Mouse (Mus musculus) myocyte (in vitro differentiated cells): ENCODE measurements at regions not wholly inside any gene's neighbourhood (a gene's known extent, or its start where the extent isn't known, plus 50 kb on each side); places are given as distances from the start of the nearest gene placed in this dataset.

ENCODE experiments used
- H3K27me3 ChIP-seq: one replicate; pipeline ENCODE4 v1.6.1; 2011; ENCODE audit not compliant: control insufficient read depth, insufficient read depth, insufficient read length
- H3K36me3 ChIP-seq: one replicate; pipeline ENCODE4 v1.6.1; 2011; ENCODE audit not compliant: control insufficient read depth, insufficient read depth
- H3K4me2 ChIP-seq: one replicate; pipeline ENCODE4 v1.6.1; 2011; ENCODE audit warnings: low read depth, control low read depth
- H3K4me3 ChIP-seq: one replicate; pipeline ENCODE4 v1.5.1; 2011; ENCODE audit warnings: mild to moderate bottlenecking, control low read depth, moderate library complexity
- H3K79me2 ChIP-seq: one replicate; pipeline ENCODE4 v1.6.1; 2011; ENCODE audit not compliant: control insufficient read depth, insufficient read depth
- H3ac ChIP-seq: one replicate; pipeline ENCODE4 v1.6.1; 2011; ENCODE audit not compliant: control insufficient read depth, insufficient read length
- CEBPB ChIP-seq: IDR thresholded peaks from 2 replicates; pipeline ENCODE4 v1.6.1; 2011; ENCODE audit warnings: mild to moderate bottlenecking, moderate library complexity; ENCODE audit not compliant: poor library complexity, insufficient read depth, severe bottlenecking
- E2F4 ChIP-seq: IDR thresholded peaks from one replicate; pipeline ENCODE4 v1.6.1; 2011; ENCODE audit warnings: mild to moderate bottlenecking, control low read depth, moderate library complexity; ENCODE audit not compliant: insufficient read depth
- MAX ChIP-seq: IDR thresholded peaks from one replicate; pipeline ENCODE4 v1.6.1; 2011; ENCODE audit warnings: low read depth, mild to moderate bottlenecking, control low read depth
- MYOD1 ChIP-seq, 3 experiments: IDR thresholded peaks; one replicate each; pipeline ENCODE4 v1.6.1; 2011; ENCODE audit warnings: control low read depth in 2 of 3, low read depth in 2 of 3, mild to moderate bottlenecking in 2 of 3, moderate library complexity in 1 of 3; ENCODE audit not compliant: insufficient read length in 2 of 3, control insufficient read depth in 1 of 3
- MYOG ChIP-seq, 3 experiments: IDR thresholded peaks; one replicate each; pipeline ENCODE4 v1.6.1; 2011; ENCODE audit warnings: control low read depth in 2 of 3, low read depth in 2 of 3, mild to moderate bottlenecking in 2 of 3; ENCODE audit not compliant: insufficient read length in 2 of 3, control insufficient read depth in 1 of 3, insufficient read depth in 1 of 3
- POLR2A ChIP-seq: IDR thresholded peaks from one replicate; pipeline ENCODE4 v1.6.1; 2011; ENCODE audit warnings: low read depth, mild to moderate bottlenecking, control low read depth, moderate library complexity; ENCODE audit not compliant: insufficient read length
- POLR2AphosphoS2 ChIP-seq: IDR thresholded peaks from one replicate; pipeline ENCODE4 v1.6.1; 2011; ENCODE audit warnings: low read depth, control low read depth; ENCODE audit not compliant: insufficient read length
- REST ChIP-seq: IDR thresholded peaks from one replicate; pipeline ENCODE4 v1.6.1; 2011; ENCODE audit warnings: mild to moderate bottlenecking, control low read depth, moderate library complexity; ENCODE audit not compliant: insufficient read depth, insufficient read length
- SRF ChIP-seq: IDR thresholded peaks from one replicate; pipeline ENCODE4 v1.6.1; 2011; ENCODE audit warnings: low read depth; ENCODE audit not compliant: control insufficient read depth, insufficient read length
- TCF12 ChIP-seq: IDR thresholded peaks from one replicate; pipeline ENCODE4 v1.6.1; 2011; ENCODE audit warnings: mild to moderate bottlenecking, control low read depth; ENCODE audit not compliant: poor library complexity, insufficient read depth, severe bottlenecking
- TCF3 ChIP-seq: IDR thresholded peaks from one replicate; pipeline ENCODE4 v1.6.1; 2011; ENCODE audit warnings: low read depth, control low read depth; ENCODE audit not compliant: insufficient read length
- USF1 ChIP-seq: IDR thresholded peaks from one replicate; pipeline ENCODE4 v1.6.1; 2011; ENCODE audit warnings: low read depth, mild to moderate bottlenecking, control low read depth, moderate library complexity

- TF ChIP-seq POLR2A: no peak
- peak in 1 of 3 experiments; percentile 15 for TF ChIP-seq MYOD1 (IDR thresholded peaks at IDR 0.05; ENCODE audit: control insufficient read depth in 1 of 3, insufficient read length in 2 of 3, low read depth in 2 of 3)
- Histone ChIP-seq H3K36me3 (no peaks in the 10 kb centered on the region), H3K27me3 (no peaks in the 10 kb centered on the region), H3K4me3 (no peak overlapping the region), H3ac (no peak overlapping the region), H3K4me2 (peak overlapping the region; percentile 84), H3K79me2 (no peaks in the 10 kb centered on the region)
Measured at GRCm38 (mm10) chr14:72807947-72808346, 98.1 kb upstream of the Fndc3a start.

- Histone ChIP-seq H3K79me2 (no peaks in the 10 kb centered on the region), H3K36me3 (no peaks in the 10 kb centered on the region), H3ac (no peak overlapping the region), H3K4me2 (peak overlapping the region; percentile 84), H3K4me3 (no peak overlapping the region), H3K27me3 (no peaks in the 10 kb centered on the region)
- no peak for TF ChIP-seq USF1
- TF ChIP-seq MAX: peak; percentile 73
- TF ChIP-seq POLR2AphosphoS2: no peak
- peak; percentile 17 for TF ChIP-seq TCF12
- peak; percentile 81 to 90 (median 89) for TF ChIP-seq MYOD1 (IDR thresholded peaks at IDR 0.05; ENCODE audit: control insufficient read depth in 1 of 3, insufficient read length in 2 of 3, low read depth in 2 of 3)
Measured at GRCm38 (mm10) chr14:72807286-72807685, 97.5 kb upstream of the Fndc3a start.

- Histone ChIP-seq H3K4me2 (peak overlapping the region; percentile 64), H3ac (no peak overlapping the region), H3K36me3 (no peaks in the 10 kb centered on the region), H3K27me3 (no peaks in the 10 kb centered on the region), H3K79me2 (no peaks in the 10 kb centered on the region), H3K4me3 (no peak overlapping the region)
- TF ChIP-seq CEBPB (no peak), TCF3 (no peak), MAX (no peak), TCF12 (no peak), SRF (no peak), REST (no peak), MYOD1 (IDR thresholded peaks at IDR 0.05; ENCODE audit: control insufficient read depth in 1 of 3, insufficient read length in 2 of 3, low read depth in 2 of 3) (no peak), MYOG (IDR thresholded peaks at IDR 0.05; ENCODE audit: control insufficient read depth in 1 of 3, insufficient read depth in 1 of 3, insufficient read length in 2 of 3, low read depth in 2 of 3) (no peak), E2F4 (no peak), POLR2AphosphoS2 (no peak), POLR2A (no peak), USF1 (no peak)
Measured at GRCm38 (mm10) chr14:72806598-72806997, 96.8 kb upstream of the Fndc3a start.

GRCm38 (mm10) chr14:72803579-72803978 is 93.8 kb upstream of the Fndc3a start:
- H3ac ChIP-seq: no peak overlapping the region
- H3K79me2 ChIP-seq: no peaks in the 10 kb centered on the region
- H3K27me3 ChIP-seq: no peaks in the 10 kb centered on the region
- H3K36me3 ChIP-seq: no peaks in the 10 kb centered on the region
- no peak overlapping the region for H3K4me3 ChIP-seq
- H3K4me2 ChIP-seq: no peak overlapping the region
- TF ChIP-seq REST (no peak), CEBPB (no peak), MYOG (IDR thresholded peaks at IDR 0.05; ENCODE audit: control insufficient read depth in 1 of 3, insufficient read depth in 1 of 3, insufficient read length in 2 of 3, low read depth in 2 of 3) (no peak), MAX (no peak), MYOD1 (IDR thresholded peaks at IDR 0.05; ENCODE audit: control insufficient read depth in 1 of 3, insufficient read length in 2 of 3, low read depth in 2 of 3) (no peak), TCF12 (no peak), USF1 (no peak), E2F4 (no peak), POLR2AphosphoS2 (no peak), POLR2A (no peak), SRF (no peak), TCF3 (no peak)

- H3K36me3 ChIP-seq: no peaks in the 10 kb centered on the region
- TF ChIP-seq E2F4 (no peak), USF1 (no peak), SRF (no peak), CEBPB (no peak), MYOG (IDR thresholded peaks at IDR 0.05; ENCODE audit: control insufficient read depth in 1 of 3, insufficient read depth in 1 of 3, insufficient read length in 2 of 3, low read depth in 2 of 3) (no peak), MAX (no peak), POLR2A (no peak), REST (no peak), TCF12 (no peak), POLR2AphosphoS2 (no peak), TCF3 (no peak), MYOD1 (IDR thresholded peaks at IDR 0.05; ENCODE audit: control insufficient read depth in 1 of 3, insufficient read length in 2 of 3, low read depth in 2 of 3) (no peak)
- H3K79me2 ChIP-seq: no peaks in the 10 kb centered on the region
- no peaks in the 10 kb centered on the region for H3K27me3 ChIP-seq
- H3ac ChIP-seq: no peak overlapping the region
- H3K4me2 ChIP-seq: no peak overlapping the region
- H3K4me3 ChIP-seq: no peak overlapping the region
Measured at GRCm38 (mm10) chr14:72790654-72791053, 80.9 kb upstream of the Fndc3a start.
